Comparison of ENCODE assay signal across 29 mouse cellular contexts in genomic region chr19:5451766-5452165, GRCm38 (mm10). TPM values are rescaled to one million over a fixed set of nuclear protein-coding genes. Genes with fewer than 3 reads are reported as not detected.
DNase-seq lines count a peak whose midpoint lies in the region; ATAC-seq and TF ChIP-seq lines count a peak whose summit lies in the region.
"Had no signal": no experiment of that assay in that cellular context is flagged by ENCODE, and none has a peak within 500 bp of the region (broad histone marks: within the 10 kb centered on the region; RNA-seq: fewer than 3 reads in every experiment).

No protein-coding gene starts in this region.

- TF ChIP-seq POLR2A in lung, adult 2 months (IDR thresholded peaks at IDR 0.05; ENCODE audit: borderline replicate concordance, extremely low read depth, low read depth, low read length), result 0 out of 2 replicates have a peak, but pooled peaks have one; percentile 11

- DNase-seq in hindbrain, postnatal 0 days (ENCODE audit: low spot score), result no peak
- peak; percentile 2 for DNase-seq in lung, adult 2 months
- DNase-seq in lung, adult 18-20 months, result no peak
- peak; percentile 57 for DNase-seq in 3134 (ENCODE audit: extremely low read depth, insufficient read length, low spot score)
- DNase-seq in 3T3-L1 (ENCODE audit: low read depth, low spot score), result peak; percentile 86
- no peak for DNase-seq in Muller cell, postnatal 12 days (ENCODE audit: inconsistent ontology term)
- DNase-seq: adrenal gland, postnatal 10 days; adrenal gland, postnatal 36 days; cerebellum, adult 9-11 months; cerebellum, postnatal 36 days; embryo, embryonic 11 days; gastrocnemius, postnatal 25 days; heart, adult 18-20 months; heart, postnatal 14 days; kidney, adult 11 months had no signal

- ATAC-seq in hindbrain, postnatal 0 days, result no peak
- ATAC-seq in hindbrain, embryonic 13.5 days (ENCODE audit: low FRiP score), result no peak
- ATAC-seq: forebrain, embryonic 15.5 days; hindbrain, embryonic 16.5 days; inflammation-experienced regulatory T-cells, adult 6 months; Patski had no signal

- H3K27ac ChIP-seq in hindbrain, postnatal 0 days, result no peak overlapping the region
- no peak overlapping the region for H3K27ac ChIP-seq in hindbrain, embryonic 13.5 days
- H3K27ac ChIP-seq: embryonic facial prominence, embryonic 10.5 days; embryonic facial prominence, embryonic 13.5 days; forebrain, embryonic 12.5 days; forebrain, embryonic 15.5 days; heart, embryonic 10.5 days; heart, embryonic 13.5 days; hindbrain, embryonic 12.5 days had no signal

- TF ChIP-seq CTCF in hindbrain, postnatal 0 days (IDR thresholded peaks at IDR 0.05; ENCODE audit: low read depth), result 0 out of 2 replicates have a peak, but pooled peaks have one; percentile 1
- 0 out of 2 replicates have a peak, but pooled peaks have one; percentile 2 for TF ChIP-seq CTCF in lung, adult 2 months (IDR thresholded peaks at IDR 0.05; ENCODE audit: insufficient read depth, low read length)

- WGBS in hindbrain, postnatal 0 days, result 82% methylated on average over 6 of the region's 6 CpGs
- WGBS in hindbrain, embryonic 13.5 days, result 81% methylated on average over 6 of the region's 6 CpGs
- WGBS in lung, adult 2 months, result 61% methylated on average over 6 of the region's 6 CpGs

- H3K9ac ChIP-seq in hindbrain, postnatal 0 days (replicated peaks; ENCODE audit: low read length), result no peak overlapping the region
- H3K9ac ChIP-seq in hindbrain, embryonic 13.5 days, result no peak overlapping the region
- H3K9ac ChIP-seq: embryonic facial prominence, embryonic 13.5 days; forebrain, embryonic 12.5 days; forebrain, embryonic 15.5 days; heart, embryonic 13.5 days; hindbrain, embryonic 12.5 days had no signal

- H3K36me3 ChIP-seq in hindbrain, postnatal 0 days (ENCODE audit: insufficient read depth, low read length), result no peaks in the 10 kb centered on the region
- peaks cover 9% of the 10 kb centered on the region for H3K36me3 ChIP-seq in hindbrain, embryonic 13.5 days
- H3K36me3 ChIP-seq: hindbrain, embryonic 12.5 days had no signal

- H3K4me2 ChIP-seq in hindbrain, postnatal 0 days (ENCODE audit: low read depth, low read length), result no peak overlapping the region
- no peak overlapping the region for H3K4me2 ChIP-seq in hindbrain, embryonic 13.5 days
- H3K4me2 ChIP-seq: embryonic facial prominence, embryonic 13.5 days; forebrain, embryonic 12.5 days; forebrain, embryonic 15.5 days; heart, embryonic 13.5 days; hindbrain, embryonic 12.5 days had no signal

- H3K4me1 ChIP-seq in hindbrain, postnatal 0 days (ENCODE audit: insufficient read depth, low read length), result peaks cover 18% of the 10 kb centered on the region
- H3K4me1 ChIP-seq in hindbrain, embryonic 13.5 days (replicated peaks), result peaks cover 46% of the 10 kb centered on the region
- H3K4me1 ChIP-seq in lung, adult 2 months (ENCODE audit: control insufficient read depth, insufficient read depth, low read length), result peaks cover 8% of the 10 kb centered on the region

- H3K4me3 ChIP-seq in hindbrain, postnatal 0 days (ENCODE audit: low read length), result no peak overlapping the region
- H3K4me3 ChIP-seq in hindbrain, embryonic 13.5 days, result no peak overlapping the region
- no peak overlapping the region for H3K4me3 ChIP-seq in lung, adult 2 months (replicated peaks; ENCODE audit: extremely low read depth, low read depth, low read length)
- H3K4me3 ChIP-seq: embryonic facial prominence, embryonic 10.5 days; embryonic facial prominence, embryonic 13.5 days; erythroblast, embryonic 14.5 days; forebrain, embryonic 12.5 days; forebrain, embryonic 15.5 days; heart, embryonic 10.5 days; heart, embryonic 13.5 days; hindbrain, embryonic 12.5 days had no signal

- H3K27me3 ChIP-seq in hindbrain, postnatal 0 days (ENCODE audit: insufficient read depth, low read length), result peaks cover 25% of the 10 kb centered on the region
- peaks cover 54% of the 10 kb centered on the region for H3K27me3 ChIP-seq in hindbrain, embryonic 13.5 days
- H3K27me3 ChIP-seq: Patski had no signal

- H3K9me3 ChIP-seq in hindbrain, postnatal 0 days (ENCODE audit: low read length), result no peaks in the 10 kb centered on the region
- H3K9me3 ChIP-seq in hindbrain, embryonic 13.5 days, result no peaks in the 10 kb centered on the region
- H3K9me3 ChIP-seq: embryonic facial prominence, embryonic 10.5 days; embryonic facial prominence, embryonic 13.5 days; forebrain, embryonic 12.5 days; forebrain, embryonic 15.5 days; heart, embryonic 10.5 days; heart, embryonic 13.5 days; hindbrain, embryonic 12.5 days had no signal

RNA-seq across cellular contexts. Expression of gene Fosl1, which starts 4.4 kb away (rescaled TPM):
- total RNA-seq in hindbrain, postnatal 0 days (2014; rRNA removed), result not detected in 2 replicates
- polyA plus RNA-seq in hindbrain, postnatal 0 days (2015; fragmentation: Nextera tagmentation; extraction: Ambion mirVana), result not detected in 2 replicates
- polyA plus RNA-seq in hindbrain, embryonic 13.5 days (2015; fragmentation: Nextera tagmentation; extraction: Ambion mirVana), result 0.48 TPM in 1 of 2 replicates, not detected in the other
- 0.34 and 0.36 TPM in 2 replicates for polyA plus RNA-seq in lung, adult 2 months (2012; rRNA removed)
- total RNA-seq: gastrocnemius, adult 8-10 months; gastrocnemius, postnatal 25 days; heart, adult 18-20 months; heart, postnatal 14 days had no signal
- polyA plus RNA-seq: embryonic facial prominence, embryonic 10.5 days; embryonic facial prominence, embryonic 13.5 days; forebrain, embryonic 12.5 days; forebrain, embryonic 15.5 days; heart, embryonic 13.5 days; hindbrain, embryonic 12.5 days; hindbrain, embryonic 16.5 days; inflammation-experienced regulatory T-cells, adult 6 months had no signal

RNA-seq across cellular contexts. Expression of gene Ccdc85b, which starts 5.9 kb away (rescaled TPM):
- 17.4 and 18.5 TPM in 2 replicates for total RNA-seq in hindbrain, postnatal 0 days (2014; rRNA removed)
- 16.0 and 16.1 TPM in 2 replicates for polyA plus RNA-seq in hindbrain, postnatal 0 days (2015; fragmentation: Nextera tagmentation; extraction: Ambion mirVana)
- 9.6 and 10.2 TPM in 2 replicates for polyA plus RNA-seq in hindbrain, embryonic 13.5 days (2015; fragmentation: Nextera tagmentation; extraction: Ambion mirVana)
- polyA plus RNA-seq in lung, adult 2 months (2012; rRNA removed), result 15.8 and 17.0 TPM in 2 replicates

RNA-seq across cellular contexts. Expression of gene Fibp, which starts 8.6 kb away (rescaled TPM):
- 76.1 and 103 TPM in 2 replicates for total RNA-seq in hindbrain, postnatal 0 days (2014; rRNA removed)
- 172 and 179 TPM in 2 replicates for polyA plus RNA-seq in hindbrain, postnatal 0 days (2015; fragmentation: Nextera tagmentation; extraction: Ambion mirVana)
- polyA plus RNA-seq in hindbrain, embryonic 13.5 days (2015; fragmentation: Nextera tagmentation; extraction: Ambion mirVana), result 169 and 179 TPM in 2 replicates
- polyA plus RNA-seq in lung, adult 2 months (2012; rRNA removed), result 129 and 144 TPM in 2 replicates

RNA-seq across cellular contexts. Expression of gene Ctsw, which starts 16.5 kb away (rescaled TPM):
- total RNA-seq in hindbrain, postnatal 0 days (2014; rRNA removed), result 1.2 and 4.5 TPM in 2 replicates
- polyA plus RNA-seq in hindbrain, postnatal 0 days (2015; fragmentation: Nextera tagmentation; extraction: Ambion mirVana), result 1.6 and 2.0 TPM in 2 replicates
- 5.0 and 5.8 TPM in 2 replicates for polyA plus RNA-seq in hindbrain, embryonic 13.5 days (2015; fragmentation: Nextera tagmentation; extraction: Ambion mirVana)
- polyA plus RNA-seq in lung, adult 2 months (2012; rRNA removed), result 4.9 and 5.7 TPM in 2 replicates
- total RNA-seq: gastrocnemius, adult 8-10 months; gastrocnemius, postnatal 25 days had no signal
- polyA plus RNA-seq: erythroblast, embryonic 14.5 days had no signal

RNA-seq across cellular contexts. Expression of gene Efemp2, which starts 22.0 kb away (rescaled TPM):
- total RNA-seq in hindbrain, postnatal 0 days (2014; rRNA removed), result 46.3 and 49.3 TPM in 2 replicates
- 36.5 and 41.7 TPM in 2 replicates for polyA plus RNA-seq in hindbrain, postnatal 0 days (2015; fragmentation: Nextera tagmentation; extraction: Ambion mirVana)
- polyA plus RNA-seq in hindbrain, embryonic 13.5 days (2015; fragmentation: Nextera tagmentation; extraction: Ambion mirVana), result 45.6 and 48.7 TPM in 2 replicates
- 96.9 and 103 TPM in 2 replicates for polyA plus RNA-seq in lung, adult 2 months (2012; rRNA removed)
- total RNA-seq: hematopoietic stem cell, adult 5-6 weeks had no signal

Comparison
In these comparisons a context has a peak if more than half of its experiments do, and no peak if none do; other contexts are left out.
1. DNase-seq: peak in lung, adult 2 months (single experiment), 3134 (single experiment) and 3T3-L1 (single experiment); none in hindbrain, postnatal 0 days (single experiment), lung, adult 18-20 months (0 of 2) and Muller cell, postnatal 12 days (single experiment).